Mouse (Mus musculus) CD4-positive naive resting alpha-beta T cell, adult 76 days (primary cell): ENCODE data around the gene Dctn5. TPM values are rescaled to one million over a fixed set of nuclear protein-coding genes. Genes with fewer than 3 reads are reported as not detected.

Source experiments
- total RNA-seq: library from RNA; stranded (reverse); gene quantifications from one replicate; pipeline ENCODE4 v1.2.4, GENCODE M21; 2023

Dctn5 gene
- 67.8 TPM for total RNA-seq

GRCm38 (mm10) chr7:122132497-122133337 lies at the start of gene Dctn5, which contains the start of gene Palb2:
Gene Dctn5 (plus strand): TSS chr7:122133041.
Gene Palb2 (minus strand): TSS chr7:122132985.

GRCm38 (mm10) chr7:122101747-122102244 lies 31.0 kb upstream of the Dctn5 start, which contains the start of gene Ndufab1:
Gene Ndufab1 (minus strand): TSS chr7:122101886.

GRCm38 (mm10) chr7:122158915-122159902 lies 26.4 kb downstream of the Dctn5 start, which contains the start of gene Plk1:
Gene Plk1 (plus strand): TSS chr7:122159439.

GRCm38 (mm10) chr7:122186043-122186442 lies 53.2 kb downstream of the Dctn5 start, which contains the start of gene Ern2:
Gene Ern2 (minus strand): TSS chr7:122186207.

Other genes with a start within 250 kb of the Dctn5 start
- gene Cog7, start 151.3 kb upstream of the Dctn5 start, total RNA-seq: 11.4 TPM
- 25.8 TPM for gene Gga2, start 111.8 kb upstream of the Dctn5 start, total RNA-seq
- gene Ubfd1, start 65.9 kb upstream of the Dctn5 start, total RNA-seq: 38.5 TPM
- gene Ears2, start 65.8 kb upstream of the Dctn5 start, total RNA-seq: 14.5 TPM
- 70.8 TPM for gene Ndufab1, start 31.2 kb upstream of the Dctn5 start, total RNA-seq
- 2.6 TPM for gene Palb2, start 56 bp upstream of the Dctn5 start, total RNA-seq
- gene Plk1, start 26.4 kb downstream of the Dctn5 start, total RNA-seq: 3.0 TPM
- not detected for gene Ern2, start 53.2 kb downstream of the Dctn5 start, total RNA-seq
- gene Chp2, start 86.5 kb downstream of the Dctn5 start, total RNA-seq: not detected
- 161 TPM for gene Prkcb, start 155.7 kb downstream of the Dctn5 start, total RNA-seq